Mouse (Mus musculus) kidney, adult 2 months (tissue): ENCODE results near the gene Rrp9. TPM values are rescaled to one million over a fixed set of nuclear protein-coding genes. Genes with fewer than 3 reads are reported as not detected.

Experiments used
- DNase-seq: peaks from one replicate; pipeline ENCODE4 v3.0.0; 2021
- H3K27ac ChIP-seq: fragments of 200-500 bp; 2 replicates; pipeline ENCODE4 v1.5.1; 2012; ENCODE audit warnings: low read depth, low read length, control low read depth, inconsistent platforms; ENCODE audit not compliant: insufficient read depth
- H3K27me3 ChIP-seq: fragments of 200-500 bp; replicated peaks from 2 replicates; pipeline ENCODE4 v1.6.1; 2012; ENCODE audit warnings: mild to moderate bottlenecking, moderate library complexity, low read length, inconsistent platforms; ENCODE audit not compliant: control insufficient read depth, insufficient read depth
- H3K36me3 ChIP-seq: fragments of 200-500 bp; 2 replicates; pipeline ENCODE4 v1.6.1; 2012; ENCODE audit warnings: mild to moderate bottlenecking, moderate library complexity, low read length, inconsistent platforms; ENCODE audit not compliant: control insufficient read depth, insufficient read depth
- H3K4me1 ChIP-seq: fragments of 200-500 bp; 2 replicates; pipeline ENCODE4 v1.6.1; 2011; ENCODE audit warnings: low read length; ENCODE audit not compliant: control insufficient read depth, insufficient read depth
- H3K4me3 ChIP-seq: fragments of 200-500 bp; 2 replicates; pipeline ENCODE4 v1.5.1; 2011; ENCODE audit warnings: mild to moderate bottlenecking, low read depth, low read length, control low read depth; ENCODE audit not compliant: insufficient read depth
- CTCF ChIP-seq: fragments of 200-500 bp; conservative IDR thresholded peaks from 2 replicates; pipeline ENCODE4 v1.5.1; 2011; ENCODE audit warnings: low read depth, mild to moderate bottlenecking, control low read depth, low read length, moderate library complexity, mixed read lengths; ENCODE audit not compliant: insufficient read depth, insufficient read length
- POLR2A ChIP-seq: fragments of 200-500 bp; IDR thresholded peaks from one replicate; pipeline ENCODE4 v1.6.1; 2011; ENCODE audit warnings: low read depth, low read length, control low read depth
- WGBS: fragments of 180-500 bp; shearing (Covaris S2); methylation state at CpG from one replicate; pipeline ENCODE4 v1.1.7; 2018; 5-methylcytosine and 5-hydroxymethylcytosine counted together
- polyA plus RNA-seq: library from polyadenylated mRNA; depleted of rRNA; stranded (reverse); fragments of >200 nt; gene quantifications from 2 replicates; pipeline ENCODE4 v1.2.3, GENCODE M21; 2012

The Rrp9 gene
- polyA plus RNA-seq, 1 experiment = 17.5 TPM

- Histone ChIP-seq H3K4me3 (no peak overlapping the region), H3K27me3 (no peaks in the 10 kb centered on the region), H3K4me1 (peaks cover 19% of the 10 kb centered on the region), H3K36me3 (no peaks in the 10 kb centered on the region), H3K27ac (peak overlapping the region; percentile 75)
- peak; percentile 87 for DNase-seq
- TF ChIP-seq CTCF (no peak), POLR2A (no peak)
- 58% methylated on average over 4 of the region's 4 CpGs for WGBS
Observed at GRCm38 (mm10) chr9:106444836-106445235, 30.9 kb upstream of the Rrp9 start.

GRCm38 (mm10) chr9:106447348-106447747 is 28.4 kb upstream of the Rrp9 start, which contains the start of the genes Abhd14b and Abhd14a:
TSS of gene Abhd14b (plus strand) at chr9:106447459.
TSS of gene Abhd14a (minus strand) at chr9:106447678.
- WGBS = under 1% methylated on average over 24 of the region's 24 CpGs

GRCm38 (mm10) chr9:106447951-106448350 is 27.8 kb upstream of the Rrp9 start:
- TF ChIP-seq CTCF = no peak
- no peak for TF ChIP-seq POLR2A
- H3K4me3 ChIP-seq = peak overlapping the region; percentile 82
- no peaks in the 10 kb centered on the region for H3K36me3 ChIP-seq
- peak overlapping the region; percentile 87 for H3K27ac ChIP-seq
- H3K27me3 ChIP-seq = no peaks in the 10 kb centered on the region
- peak; percentile 63 for DNase-seq
- 22% methylated on average over 9 of the region's 9 CpGs for WGBS
- peaks cover 30% of the 10 kb centered on the region for H3K4me1 ChIP-seq

More at GRCm38 (mm10) chr9:106447348-106447747, 28.4 kb upstream of the Rrp9 start, which contains the start of the genes Abhd14b and Abhd14a:
- peaks cover 27% of the 10 kb centered on the region for H3K4me1 ChIP-seq
- TF ChIP-seq CTCF (peak; percentile 56), POLR2A (peak; percentile 37)
- peak within 1 kb of the TSS; percentile 82 for H3K4me3 ChIP-seq
- DNase-seq = peak; percentile 99
- H3K27me3 ChIP-seq = no peaks in the 10 kb centered on the region
- H3K36me3 ChIP-seq = no peaks in the 10 kb centered on the region
- peak within 1 kb of the TSS; percentile 97 for H3K27ac ChIP-seq

GRCm38 (mm10) chr9:106448498-106449031 is 27.2 kb upstream of the Rrp9 start:
- WGBS = under 1% methylated on average over 23 of the region's 23 CpGs
- H3K4me1 ChIP-seq = peaks cover 30% of the 10 kb centered on the region
- H3K4me3 ChIP-seq = peak overlapping the region; percentile 82

GRCm38 (mm10) chr9:106449947-106450346 is 25.8 kb upstream of the Rrp9 start:
- H3K4me3 ChIP-seq = peak overlapping the region; percentile 82
- H3K36me3 ChIP-seq = no peaks in the 10 kb centered on the region
- no peak for DNase-seq
- H3K27ac ChIP-seq = peak overlapping the region; percentile 97
- TF ChIP-seq POLR2A (no peak), CTCF (no peak)
- 59% methylated on average over 8 of the region's 8 CpGs for WGBS
- peaks cover 36% of the 10 kb centered on the region for H3K4me1 ChIP-seq
- no peaks in the 10 kb centered on the region for H3K27me3 ChIP-seq

More at GRCm38 (mm10) chr9:106448498-106449031, 27.2 kb upstream of the Rrp9 start:
- H3K27me3 ChIP-seq = no peaks in the 10 kb centered on the region
- DNase-seq = peak; percentile 89
- TF ChIP-seq POLR2A = peak; percentile 85
- peak; percentile 80 for TF ChIP-seq CTCF
- peak overlapping the region; percentile 97 for H3K27ac ChIP-seq
- no peaks in the 10 kb centered on the region for H3K36me3 ChIP-seq

DNA sequence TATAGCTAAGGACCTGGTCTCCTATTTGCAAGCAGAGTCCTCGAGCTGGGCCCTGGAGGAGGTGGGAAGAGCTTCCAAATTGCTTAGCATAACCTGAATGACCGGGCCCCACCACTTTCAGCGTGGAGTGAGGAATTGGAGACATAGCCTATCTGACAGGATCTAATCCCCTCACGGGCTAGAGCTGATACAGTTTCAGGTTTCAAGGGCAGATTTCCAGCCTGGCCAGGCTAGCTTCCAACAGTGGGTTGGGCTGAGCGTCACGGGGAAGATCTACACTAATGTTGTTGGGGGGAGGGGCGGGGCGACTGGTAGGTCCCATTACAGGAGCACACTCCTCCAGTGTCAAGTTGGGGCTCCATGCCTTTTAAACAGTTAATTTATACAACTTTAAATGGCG is 25.1 kb upstream of the Rrp9 start:
- H3K27me3 ChIP-seq = no peaks in the 10 kb centered on the region
- H3K4me1 ChIP-seq = peaks cover 29% of the 10 kb centered on the region
- WGBS = 20% methylated on average over 9 of the region's 9 CpGs
- TF ChIP-seq POLR2A (no peak), CTCF (no peak)
- H3K4me3 ChIP-seq = peak overlapping the region; percentile 82
- no peaks in the 10 kb centered on the region for H3K36me3 ChIP-seq
- DNase-seq = peak; percentile 93
- H3K27ac ChIP-seq = peak overlapping the region; percentile 97

DNA sequence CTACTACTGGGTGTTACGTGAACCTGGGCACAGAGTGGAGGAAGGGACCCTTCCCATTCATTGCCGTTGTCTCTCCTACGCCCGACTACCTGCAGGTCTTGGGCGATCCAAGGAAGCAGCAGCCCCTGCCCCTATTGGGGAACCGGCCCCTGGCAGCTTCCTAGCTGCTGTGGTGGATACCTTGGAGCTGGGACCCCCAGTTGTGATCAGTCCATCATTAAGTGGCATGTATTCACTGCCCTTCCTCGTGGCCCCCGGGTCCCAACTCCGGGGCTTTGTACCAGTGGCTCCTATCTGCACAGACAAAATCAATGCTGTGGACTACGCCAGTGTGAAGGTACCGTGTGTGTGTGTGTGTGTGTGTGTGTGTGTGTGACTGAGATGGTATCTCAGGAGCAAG is 24.5 kb upstream of the Rrp9 start:
- Histone ChIP-seq H3K36me3 (no peaks in the 10 kb centered on the region), H3K27ac (no peak overlapping the region), H3K4me3 (no peak overlapping the region), H3K4me1 (peaks cover 27% of the 10 kb centered on the region), H3K27me3 (no peaks in the 10 kb centered on the region)
- 68% methylated on average over 11 of the region's 11 CpGs for WGBS
- TF ChIP-seq CTCF (no peak), POLR2A (no peak)
- DNase-seq = no peak
